Mouse (Mus musculus) liver, embryonic 16.5 days (tissue): ENCODE measurements at regions not wholly inside any gene's neighbourhood (a gene's known extent, or its start where the extent isn't known, plus 50 kb on each side); places are given as distances from the start of the nearest gene placed in this dataset.

ENCODE experiments used
- ATAC-seq: fragments of 200-750 bp; cut with Nextera tagmentation; 2 replicates; pipeline ENCODE4 v1.8.0; 2017; ENCODE audit warnings: low read depth, mild to moderate bottlenecking, moderate number of reproducible peaks, moderate library complexity
- H3K27ac ChIP-seq: fragments of 300-500 bp; sonication (generic); 2 replicates; pipeline ENCODE4 v1.5.1; 2014; ENCODE audit warnings: mild to moderate bottlenecking, low read length
- H3K27me3 ChIP-seq: fragments of 300-500 bp; sonication (generic); 2 replicates; pipeline ENCODE4 v1.6.1; 2014; ENCODE audit warnings: low read depth, low read length, mixed read lengths; ENCODE audit not compliant: control insufficient read depth, insufficient read depth
- H3K36me3 ChIP-seq: fragments of 300-500 bp; sonication (generic); 2 replicates; pipeline ENCODE4 v1.6.1; 2014; ENCODE audit warnings: mild to moderate bottlenecking; ENCODE audit not compliant: control insufficient read depth, insufficient read depth
- H3K4me1 ChIP-seq: fragments of 300-500 bp; sonication (generic); 2 replicates; pipeline ENCODE4 v1.6.1; 2014; ENCODE audit warnings: low read depth, low read length, mixed read lengths; ENCODE audit not compliant: control insufficient read depth
- H3K4me2 ChIP-seq: fragments of 300-500 bp; sonication (generic); 2 replicates; pipeline ENCODE4 v1.6.1; 2014; ENCODE audit warnings: low read depth, low read length, mixed read lengths
- H3K4me3 ChIP-seq: fragments of 300-500 bp; sonication (generic); 2 replicates; pipeline ENCODE4 v1.5.1; 2014; ENCODE audit warnings: low read depth, mild to moderate bottlenecking, low read length
- H3K9ac ChIP-seq: fragments of 300-500 bp; sonication (generic); 2 replicates; pipeline ENCODE4 v1.6.1; 2014; ENCODE audit warnings: low read depth, low read length
- H3K9me3 ChIP-seq: fragments of 300-500 bp; sonication (generic); replicated peaks from 2 replicates; pipeline ENCODE4 v1.6.1; 2016; ENCODE audit warnings: low read length; ENCODE audit not compliant: control insufficient read depth
- WGBS: fragments of 180-500 bp; shearing (Covaris S2); extraction: QIAGEN DNeasy Blood & Tissue Kit; methylation state at CpG from one replicate; pipeline ENCODE4 v1.1.7; 2014; ENCODE audit not compliant: insufficient replicate concordance; 5-methylcytosine and 5-hydroxymethylcytosine counted together

GRCm38 (mm10) chr6:39261951-39262350 is 55.4 kb upstream of the Kdm7a start:
- Histone ChIP-seq H3K4me2 (no peak overlapping the region), H3K9me3 (no peaks in the 10 kb centered on the region), H3K27me3 (peaks cover 10% of the 10 kb centered on the region), H3K4me3 (no peak overlapping the region), H3K27ac (no peak overlapping the region), H3K4me1 (peaks cover 5% of the 10 kb centered on the region), H3K9ac (no peak overlapping the region), H3K36me3 (no peaks in the 10 kb centered on the region)
- 52% methylated on average over 8 of the region's 8 CpGs for WGBS
- no peak for ATAC-seq

- Histone ChIP-seq H3K27ac (no peak overlapping the region), H3K27me3 (peaks cover 25% of the 10 kb centered on the region), H3K9me3 (no peaks in the 10 kb centered on the region), H3K4me1 (peaks cover 5% of the 10 kb centered on the region), H3K9ac (no peak overlapping the region), H3K4me2 (no peak overlapping the region), H3K4me3 (no peak overlapping the region), H3K36me3 (no peaks in the 10 kb centered on the region)
- 79% methylated on average over 4 of the region's 4 CpGs for WGBS
- no peak for ATAC-seq
Measured at GRCm38 (mm10) chr6:39260480-39260879, 53.9 kb upstream of the Kdm7a start.

GRCm38 (mm10) chr6:39259129-39259528 is 52.5 kb upstream of the Kdm7a start:
- 38% methylated on average over 1 of the region's 1 CpGs for WGBS
- no peak for ATAC-seq

GRCm38 (mm10) chr6:39258656-39259055 is 52.1 kb upstream of the Kdm7a start:
- no peaks in the 10 kb centered on the region for H3K9me3 ChIP-seq
- peaks cover 30% of the 10 kb centered on the region for H3K27me3 ChIP-seq
- H3K36me3 ChIP-seq = no peaks in the 10 kb centered on the region
- H3K4me2 ChIP-seq = no peak overlapping the region
- ATAC-seq = no peak
- no peaks in the 10 kb centered on the region; the same call in 1 of the 2 replicates for H3K4me1 ChIP-seq
- H3K27ac ChIP-seq = no peak overlapping the region
- H3K4me3 ChIP-seq = no peak overlapping the region
- no peak overlapping the region for H3K9ac ChIP-seq
- 58% methylated on average over 4 of the region's 4 CpGs for WGBS

More at GRCm38 (mm10) chr6:39259129-39259528, 52.5 kb upstream of the Kdm7a start:
- H3K27ac ChIP-seq = no peak overlapping the region
- H3K4me1 ChIP-seq = no peaks in the 10 kb centered on the region; the same call in 1 of the 2 replicates
- H3K4me2 ChIP-seq = no peak overlapping the region
- H3K9ac ChIP-seq = no peak overlapping the region
- no peaks in the 10 kb centered on the region for H3K9me3 ChIP-seq
- H3K4me3 ChIP-seq = no peak overlapping the region
- H3K27me3 ChIP-seq = peaks cover 30% of the 10 kb centered on the region
- H3K36me3 ChIP-seq = no peaks in the 10 kb centered on the region

- WGBS = 38% methylated on average over 7 of the region's 7 CpGs
- no peak overlapping the region for H3K4me3 ChIP-seq
- no peak overlapping the region for H3K27ac ChIP-seq
- H3K4me1 ChIP-seq = no peaks in the 10 kb centered on the region; the same call in 1 of the 2 replicates
- peaks cover 30% of the 10 kb centered on the region for H3K27me3 ChIP-seq
- no peak for ATAC-seq
- H3K9me3 ChIP-seq = no peaks in the 10 kb centered on the region
- no peak overlapping the region for H3K9ac ChIP-seq
- no peaks in the 10 kb centered on the region for H3K36me3 ChIP-seq
- H3K4me2 ChIP-seq = no peak overlapping the region; the same call in 1 of the 2 replicates
Measured at GRCm38 (mm10) chr6:39257667-39258395, 51.2 kb upstream of the Kdm7a start.

GRCm38 (mm10) chr6:39257111-39257571 is 50.6 kb upstream of the Kdm7a start:
- Histone ChIP-seq H3K9me3 (no peaks in the 10 kb centered on the region), H3K4me2 (peak overlapping the region; percentile 67), H3K27me3 (peaks cover 30% of the 10 kb centered on the region), H3K4me1 (no peaks in the 10 kb centered on the region; the same call in 1 of the 2 replicates), H3K9ac (no peak overlapping the region), H3K36me3 (no peaks in the 10 kb centered on the region), H3K27ac (no peak overlapping the region), H3K4me3 (peak overlapping the region; percentile 48)
- no peak for ATAC-seq
- 4% methylated on average over 18 of the region's 18 CpGs for WGBS

GRCm38 (mm10) chr6:39256304-39257103 is 49.9 kb upstream of the Kdm7a start:
- 4% methylated on average over 48 of the region's 48 CpGs for WGBS
- Histone ChIP-seq H3K4me2 (peak overlapping the region; percentile 67), H3K4me1 (no peaks in the 10 kb centered on the region; the same call in 1 of the 2 replicates), H3K9ac (no peak overlapping the region), H3K36me3 (no peaks in the 10 kb centered on the region), H3K4me3 (peak overlapping the region; percentile 48), H3K27ac (no peak overlapping the region), H3K27me3 (peaks cover 30% of the 10 kb centered on the region), H3K9me3 (no peaks in the 10 kb centered on the region)
- ATAC-seq = peak; percentile 21; the same call in 1 of the 2 replicates
